Mouse (Mus musculus) gastrocnemius, postnatal 14 days (tissue): Measurements from ENCODE around the gene Spam1. TPM values are rescaled to one million over a fixed set of nuclear protein-coding genes. Genes with fewer than 3 reads are reported as not detected.

ENCODE experiments used
- DNase-seq: peaks from one replicate; pipeline ENCODE4 v3.0.0; 2021; ENCODE audit warnings: mixed read lengths
- intact Hi-C: fragments of 180-260 bp; cut with DNase I; formaldehyde crosslinking; loops from one replicate; pipeline ENCODE4 v1.15.1; 2025; ENCODE audit warnings: low total_unique reads
- long read RNA-seq, 2 experiments: library from polyadenylated mRNA; stranded (forward); transcript quantifications; one replicate each; pipeline ENCODE4 v2.0.0; 2021
- total RNA-seq, 2 experiments: library from RNA; stranded (reverse); gene quantifications; 2 replicates each; pipeline ENCODE4 v1.2.3; 2021

Gene Spam1
- total RNA-seq, result not detected
- long read RNA-seq, experiment 1, result 0 reads
- long read RNA-seq, experiment 2, result 0 reads

DNA sequence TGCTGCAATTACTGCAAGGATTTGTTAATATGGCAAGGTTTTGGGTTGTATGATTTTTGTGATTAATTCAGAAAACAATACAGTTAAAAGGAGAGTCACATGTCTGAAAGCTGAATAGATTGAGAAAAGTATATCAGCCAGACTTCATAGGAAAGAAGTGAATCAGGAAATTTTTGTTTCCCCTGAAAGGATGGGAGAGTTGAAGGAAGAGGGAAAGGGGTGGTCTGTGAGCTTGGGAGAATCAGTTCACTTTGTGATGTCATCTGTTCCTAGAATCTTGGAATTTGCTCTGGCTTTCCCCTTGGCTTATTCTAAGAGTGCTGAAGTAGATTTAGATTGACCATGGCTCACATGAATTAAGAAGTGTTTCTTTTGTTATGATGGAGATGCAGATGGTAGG, at the start of gene Spam1:
TSS of gene Spam1 (plus strand) at position 301 of the 400 bp plus-strand sequence.
- intact Hi-C loops, result no loop called here
- no peak for DNase-seq

DNA sequence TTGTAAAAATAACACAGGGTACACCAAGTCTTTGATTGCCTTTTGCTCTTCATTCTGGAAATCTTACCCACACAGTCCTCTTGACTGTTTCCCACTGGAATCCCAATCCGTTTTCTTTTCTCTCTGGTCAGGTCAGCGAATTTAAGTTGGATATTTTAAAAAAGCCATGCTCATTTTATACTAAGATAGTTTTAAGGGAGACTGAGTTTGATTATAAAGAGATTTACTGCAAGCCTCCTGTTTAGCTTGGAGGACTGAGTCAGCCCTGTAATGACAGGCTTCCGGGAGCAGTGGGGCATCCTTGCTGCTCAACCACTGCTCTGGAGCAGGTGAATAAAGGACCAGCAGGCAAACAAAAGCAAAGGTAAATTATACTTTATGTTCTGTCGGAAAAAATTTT, 43.0 kb upstream of the Spam1 start, which contains the start of gene Hyal4:
TSS of gene Hyal4 (plus strand) at position 301 of the 400 bp plus-strand sequence.
- intact Hi-C loops, result no loop called here
- no peak for DNase-seq

DNA sequence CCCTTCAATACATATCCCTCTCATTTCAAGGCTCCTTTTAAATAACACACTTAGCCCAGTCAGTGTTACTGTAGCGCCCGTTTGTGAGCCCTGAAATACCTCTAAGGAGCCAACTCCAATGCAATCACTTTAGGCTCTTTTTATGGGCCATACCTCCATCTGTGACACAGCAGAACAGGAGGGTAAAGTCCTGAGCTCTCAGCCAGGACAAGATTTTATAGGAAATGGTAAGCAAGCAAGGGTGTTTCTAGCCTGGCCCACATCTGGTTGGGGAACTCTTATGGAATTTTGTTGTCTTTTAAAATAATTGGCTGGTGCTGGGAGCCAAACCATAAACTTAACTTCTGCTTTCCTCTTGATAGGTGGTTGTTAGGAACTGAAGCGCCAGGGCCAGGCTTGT, 31.7 kb upstream of the Spam1 start:
- intact Hi-C loops, result no loop called here
- DNase-seq, result no peak

DNA sequence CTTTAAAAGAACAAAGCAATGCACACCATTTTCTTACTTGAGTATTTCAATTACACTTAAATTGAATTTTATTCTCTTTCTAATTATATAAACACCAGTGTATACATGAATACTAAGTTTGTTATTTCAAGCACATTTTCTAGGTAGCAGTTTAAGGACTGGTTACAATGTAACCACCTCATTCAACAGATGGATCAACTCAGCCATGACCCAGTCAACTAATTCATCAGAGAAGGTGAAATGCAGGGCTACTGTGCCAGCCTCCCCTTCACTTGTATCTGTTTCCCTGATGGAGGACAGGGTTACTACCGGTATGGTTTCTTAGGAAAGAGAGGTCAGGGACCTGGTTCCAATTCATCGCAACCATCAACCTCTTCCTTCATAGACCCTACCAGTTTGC, 24.7 kb upstream of the Spam1 start:
- no peak for DNase-seq
- intact Hi-C loops, result no loop called here

DNA sequence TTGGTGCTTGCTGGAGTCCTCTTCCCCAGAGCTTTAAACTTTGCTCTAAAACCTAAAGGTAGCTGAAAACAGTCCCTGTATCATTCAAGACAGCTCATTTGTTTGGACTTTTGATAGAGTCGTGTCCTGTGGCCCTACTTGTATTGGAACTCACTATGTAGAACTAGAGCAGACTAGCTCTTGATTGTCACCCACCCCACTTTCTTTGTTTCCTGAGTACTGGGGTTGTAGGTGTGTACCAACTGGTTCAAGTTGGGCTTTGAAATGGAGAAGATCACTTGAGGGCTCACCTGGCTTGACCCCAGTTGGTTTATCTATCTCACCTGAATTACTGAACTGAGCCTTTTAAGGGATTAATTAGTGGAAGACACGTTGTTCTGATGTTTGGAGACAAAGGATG, 11.8 kb upstream of the Spam1 start:
- no peak for DNase-seq

DNA sequence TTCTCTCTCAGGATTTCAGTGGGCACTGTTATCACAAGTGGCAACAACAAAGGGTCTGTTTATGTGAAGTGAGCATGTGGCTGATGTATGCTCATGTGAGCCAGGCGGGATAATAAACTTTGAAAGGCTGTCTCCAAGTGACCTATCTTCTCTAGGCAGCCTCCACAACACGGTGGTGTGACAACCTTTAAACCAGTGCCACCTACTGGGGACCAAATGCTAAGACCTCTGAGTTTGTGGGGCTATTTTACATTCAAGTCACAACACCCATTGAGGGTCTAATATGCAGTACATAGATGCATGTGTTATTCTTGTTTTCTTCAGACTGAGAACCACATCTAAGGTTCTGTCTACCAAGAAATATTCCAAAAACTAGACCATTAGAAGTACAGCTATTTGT, 31.1 kb downstream of the Spam1 start:
- intact Hi-C loops, result no loop called here
- no peak for DNase-seq

More for the DNA sequence above, 11.8 kb upstream of the Spam1 start:
- intact Hi-C loops, result no loop called here

Other genes with a start within 250 kb of the Spam1 start
- gene Lmod2, start 193.4 kb upstream of the Spam1 start, total RNA-seq, result 100 to 1,000 TPM; 118 to 208 TPM
- gene Wasl, start 126.2 kb upstream of the Spam1 start, total RNA-seq, result 10 to 100 TPM; 18.9 to 19.7 TPM
- not detected for gene Hyal6, start 57.9 kb upstream of the Spam1 start, total RNA-seq
- not detected for gene Hyal4, start 42.9 kb upstream of the Spam1 start, total RNA-seq
- not detected for gene Hyal5, start 66.8 kb downstream of the Spam1 start, total RNA-seq
- under 1 TPM; 0.11 to 0.59 TPM for gene Tmem229a, start 165.1 kb downstream of the Spam1 start, total RNA-seq